Mouse (Mus musculus): ENCODE measurements around the gene Rnpc3. TPM values are rescaled to one million over a fixed set of nuclear protein-coding genes. Genes with fewer than 3 reads are reported as not detected.

Rnpc3 gene
- total RNA-seq, 1 experiment = 26.6 TPM

DNA sequence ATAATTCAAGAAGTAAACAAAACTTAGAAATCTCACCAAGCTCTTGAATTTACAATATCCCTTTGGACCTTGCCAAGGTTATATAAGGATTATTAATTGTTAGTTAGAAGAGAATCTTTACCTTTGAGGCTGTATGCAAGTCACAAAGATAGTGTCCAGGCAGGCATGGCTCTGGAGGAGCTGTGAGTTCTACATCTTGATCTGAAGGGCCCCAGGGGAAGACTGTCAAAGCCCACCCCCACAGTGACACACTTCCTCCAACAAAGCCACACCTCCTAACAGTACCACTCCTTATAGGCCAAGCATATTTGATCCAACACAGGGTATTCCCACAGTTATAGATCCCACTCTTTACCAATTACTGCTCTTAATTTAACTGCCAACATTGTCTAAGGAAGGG is 4.3 kb upstream of the Rnpc3 start:
- TF ChIP-seq ZNF384 (IDR thresholded peaks at IDR 0.05; ENCODE audit: low read depth, low read length) (no peak), HCFC1 (IDR thresholded peaks at IDR 0.05; ENCODE audit: borderline replicate concordance, insufficient read depth, low read length) (no peak), CHD2 (IDR thresholded peaks at IDR 0.05; ENCODE audit: low read depth, low read length) (no peak), MAFK (IDR thresholded peaks at IDR 0.05; ENCODE audit: insufficient read depth, low read depth, low read length) (no peak), ZC3H11A (IDR thresholded peaks at IDR 0.05; ENCODE audit: borderline replicate concordance, low read depth, low read length) (no peak)
- no peak for DNase-seq (ENCODE audit: low read depth, low spot score)
- H3K9me3 ChIP-seq (ENCODE audit: control insufficient read depth, insufficient read depth, low read depth, low read length) = no peaks in the 10 kb centered on the region
- H3K4me1 ChIP-seq (ENCODE audit: control insufficient read depth in 2 of 2, insufficient read depth in 2 of 2, low read length in 2 of 2, poor library complexity in 1 of 2) = peaks cover 0 to under 1% of the 10 kb centered on the region in 2 experiments; a peak in 1 of 4 replicates
- no peak overlapping the region for H3K27ac ChIP-seq (ENCODE audit: insufficient read depth, low read depth, low read length, poor library complexity, severe bottlenecking)
- no peak overlapping the region for H3K4me3 ChIP-seq (ENCODE audit: insufficient read depth in 1 of 2, low read depth in 1 of 2, low read length in 2 of 2, poor library complexity in 1 of 2, severe bottlenecking in 1 of 2)
- no peak overlapping the region for H3K9ac ChIP-seq (ENCODE audit: insufficient read depth, low read depth, low read length, poor library complexity, severe bottlenecking)
- in situ Hi-C loops (cut with MboI; ENCODE audit: low sequenced_read_pairs in 2 of 2, unreplicated experiment in 2 of 2) = no loop called here
- H3K36me3 ChIP-seq (ENCODE audit: control insufficient read depth, insufficient read depth, low read length, poor library complexity, severe bottlenecking) = no peaks in the 10 kb centered on the region

GRCm38 (mm10) chr3:113631611-113632010 is 1.7 kb upstream of the Rnpc3 start:
- no peak overlapping the region for H3K4me3 ChIP-seq (ENCODE audit: insufficient read depth in 1 of 2, low read depth in 1 of 2, low read length in 2 of 2, poor library complexity in 1 of 2, severe bottlenecking in 1 of 2)
- in situ Hi-C loops (cut with MboI; ENCODE audit: low sequenced_read_pairs in 2 of 2, unreplicated experiment in 2 of 2) = no loop called here
- H3K9ac ChIP-seq (ENCODE audit: insufficient read depth, low read depth, low read length, poor library complexity, severe bottlenecking) = no peak overlapping the region
- no peaks in the 10 kb centered on the region for H3K9me3 ChIP-seq (ENCODE audit: control insufficient read depth, insufficient read depth, low read depth, low read length)
- H3K4me1 ChIP-seq (ENCODE audit: control insufficient read depth in 2 of 2, insufficient read depth in 2 of 2, low read length in 2 of 2, poor library complexity in 1 of 2) = peaks cover 0 to 2% of the 10 kb centered on the region in 2 experiments; a peak in 1 of 4 replicates
- H3K36me3 ChIP-seq (ENCODE audit: control insufficient read depth, insufficient read depth, low read length, poor library complexity, severe bottlenecking) = no peaks in the 10 kb centered on the region; the same call in 1 of the 2 replicates
- TF ChIP-seq MAFK (IDR thresholded peaks at IDR 0.05; ENCODE audit: insufficient read depth, low read depth, low read length) = no peak
- TF ChIP-seq ZC3H11A (IDR thresholded peaks at IDR 0.05; ENCODE audit: borderline replicate concordance, low read depth, low read length) = no peak
- TF ChIP-seq ZNF384 (IDR thresholded peaks at IDR 0.05; ENCODE audit: low read depth, low read length) = no peak
- TF ChIP-seq HCFC1 (IDR thresholded peaks at IDR 0.05; ENCODE audit: borderline replicate concordance, insufficient read depth, low read length) = no peak
- no peak for TF ChIP-seq CHD2 (IDR thresholded peaks at IDR 0.05; ENCODE audit: low read depth, low read length)
- no peak for DNase-seq (ENCODE audit: low read depth, low spot score)
- no peak overlapping the region for H3K27ac ChIP-seq (ENCODE audit: insufficient read depth, low read depth, low read length, poor library complexity, severe bottlenecking)

DNA sequence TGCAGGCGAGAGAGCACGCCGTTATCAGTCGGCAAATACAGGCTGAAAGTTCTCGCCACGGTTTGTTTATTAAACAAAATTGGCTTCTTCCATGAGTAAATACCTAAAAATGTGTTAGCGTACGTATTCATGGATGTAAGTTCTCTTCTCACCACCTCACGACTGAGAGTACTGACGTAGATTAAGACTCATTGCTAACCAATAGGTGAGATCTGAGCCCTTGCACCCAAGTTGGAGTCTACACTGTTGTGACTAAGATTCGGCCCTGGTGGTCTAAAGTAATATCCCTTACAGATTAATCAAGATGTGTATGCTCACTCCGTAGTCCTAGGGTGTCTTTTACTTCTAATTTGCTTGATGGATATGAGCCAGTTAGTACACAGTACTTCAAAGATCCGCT is 615 bp upstream of the Rnpc3 start:
- H3K9me3 ChIP-seq (ENCODE audit: control insufficient read depth, insufficient read depth, low read depth, low read length) = no peaks in the 10 kb centered on the region
- peak overlapping the region; percentile 93 for H3K9ac ChIP-seq (ENCODE audit: insufficient read depth, low read depth, low read length, poor library complexity, severe bottlenecking)
- H3K27ac ChIP-seq (ENCODE audit: insufficient read depth, low read depth, low read length, poor library complexity, severe bottlenecking) = peak overlapping the region; percentile 68
- in situ Hi-C loops (cut with MboI; ENCODE audit: low sequenced_read_pairs in 2 of 2, unreplicated experiment in 2 of 2) = no loop called here
- H3K4me1 ChIP-seq (ENCODE audit: control insufficient read depth in 2 of 2, insufficient read depth in 2 of 2, low read length in 2 of 2, poor library complexity in 1 of 2) = peaks cover 0 to 2% of the 10 kb centered on the region in 2 experiments; a peak in 1 of 4 replicates
- no peak for DNase-seq (ENCODE audit: low read depth, low spot score)
- no peak for TF ChIP-seq HCFC1 (IDR thresholded peaks at IDR 0.05; ENCODE audit: borderline replicate concordance, insufficient read depth, low read length)
- TF ChIP-seq MAFK (IDR thresholded peaks at IDR 0.05; ENCODE audit: insufficient read depth, low read depth, low read length) = no peak
- no peak for TF ChIP-seq CHD2 (IDR thresholded peaks at IDR 0.05; ENCODE audit: low read depth, low read length)
- TF ChIP-seq ZNF384 (IDR thresholded peaks at IDR 0.05; ENCODE audit: low read depth, low read length) = no peak
- no peak for TF ChIP-seq ZC3H11A (IDR thresholded peaks at IDR 0.05; ENCODE audit: borderline replicate concordance, low read depth, low read length)
- H3K36me3 ChIP-seq (ENCODE audit: control insufficient read depth, insufficient read depth, low read length, poor library complexity, severe bottlenecking) = no peaks in the 10 kb centered on the region; the same call in 1 of the 2 replicates
- peak overlapping the region; percentile 88 to 99 for H3K4me3 ChIP-seq (ENCODE audit: insufficient read depth in 1 of 2, low read depth in 1 of 2, low read length in 2 of 2, poor library complexity in 1 of 2, severe bottlenecking in 1 of 2)

DNA sequence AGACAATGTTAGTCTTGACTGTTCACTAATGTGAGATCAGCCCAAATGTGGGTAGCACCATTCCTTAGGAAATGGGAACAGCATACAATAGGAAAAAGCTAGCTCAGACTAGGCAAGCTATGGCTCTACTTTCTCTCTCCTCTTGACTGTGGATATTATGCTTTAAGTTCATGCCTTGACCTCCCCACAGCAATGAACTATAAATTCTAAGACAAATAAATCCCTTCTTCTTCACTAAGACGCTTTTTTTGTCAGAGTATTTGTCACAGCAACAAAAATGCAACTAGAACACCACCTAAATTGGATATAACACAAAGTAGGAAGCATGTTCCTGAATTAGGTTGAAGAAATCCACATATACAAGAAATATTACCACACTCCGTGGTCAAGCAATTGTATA is 23.4 kb downstream of the Rnpc3 start, which contains the start of gene Amy1:
Gene Amy1 (minus strand): TSS at position 101 of the 400 bp plus-strand sequence.
- Histone ChIP-seq H3K4me1 (ENCODE audit: control insufficient read depth in 2 of 2, insufficient read depth in 2 of 2, low read length in 2 of 2, poor library complexity in 1 of 2) (no peaks in the 10 kb centered on the region), H3K9ac (ENCODE audit: insufficient read depth, low read depth, low read length, poor library complexity, severe bottlenecking) (no peak within 1 kb of the TSS), H3K4me3 (ENCODE audit: insufficient read depth in 1 of 2, low read depth in 1 of 2, low read length in 2 of 2, poor library complexity in 1 of 2, severe bottlenecking in 1 of 2) (no peak within 1 kb of the TSS), H3K27ac (ENCODE audit: insufficient read depth, low read depth, low read length, poor library complexity, severe bottlenecking) (no peak within 1 kb of the TSS), H3K9me3 (ENCODE audit: control insufficient read depth, insufficient read depth, low read depth, low read length) (no peaks in the 10 kb centered on the region), H3K36me3 (ENCODE audit: control insufficient read depth, insufficient read depth, low read length, poor library complexity, severe bottlenecking) (peaks cover 3% of the 10 kb centered on the region; the same call in 1 of the 2 replicates)
- DNase-seq (ENCODE audit: low read depth, low spot score) = no peak
- TF ChIP-seq MAFK (IDR thresholded peaks at IDR 0.05; ENCODE audit: insufficient read depth, low read depth, low read length) = no peak
- no peak for TF ChIP-seq HCFC1 (IDR thresholded peaks at IDR 0.05; ENCODE audit: borderline replicate concordance, insufficient read depth, low read length)
- TF ChIP-seq ZC3H11A (IDR thresholded peaks at IDR 0.05; ENCODE audit: borderline replicate concordance, low read depth, low read length) = no peak
- no peak for TF ChIP-seq ZNF384 (IDR thresholded peaks at IDR 0.05; ENCODE audit: low read depth, low read length)
- TF ChIP-seq CHD2 (IDR thresholded peaks at IDR 0.05; ENCODE audit: low read depth, low read length) = no peak
- in situ Hi-C loops (cut with MboI; ENCODE audit: low sequenced_read_pairs in 2 of 2, unreplicated experiment in 2 of 2) = no loop called here

Measured in ES-E14 (cell line).